Mouse (Mus musculus) inflammation-experienced regulatory T-cells, adult 6 months (primary cell): ENCODE measurements around the gene Pfkfb4. TPM values are rescaled to one million over a fixed set of nuclear protein-coding genes. Genes with fewer than 3 reads are reported as not detected.

Experiments
- ATAC-seq: one replicate; pipeline ENCODE4 v1.8.0; 2017
- polyA plus RNA-seq, 3 experiments: library from polyadenylated mRNA; unstranded; fragments of 100-300 nt; shearing (Covaris generic); gene quantifications; one replicate each; pipeline ENCODE4 v1.2.1; 2017

Pfkfb4 gene
- polyA plus RNA-seq, 3 experiments from 2014 or later = 2.7 to 4.4 (median 4.2) TPM

DNA sequence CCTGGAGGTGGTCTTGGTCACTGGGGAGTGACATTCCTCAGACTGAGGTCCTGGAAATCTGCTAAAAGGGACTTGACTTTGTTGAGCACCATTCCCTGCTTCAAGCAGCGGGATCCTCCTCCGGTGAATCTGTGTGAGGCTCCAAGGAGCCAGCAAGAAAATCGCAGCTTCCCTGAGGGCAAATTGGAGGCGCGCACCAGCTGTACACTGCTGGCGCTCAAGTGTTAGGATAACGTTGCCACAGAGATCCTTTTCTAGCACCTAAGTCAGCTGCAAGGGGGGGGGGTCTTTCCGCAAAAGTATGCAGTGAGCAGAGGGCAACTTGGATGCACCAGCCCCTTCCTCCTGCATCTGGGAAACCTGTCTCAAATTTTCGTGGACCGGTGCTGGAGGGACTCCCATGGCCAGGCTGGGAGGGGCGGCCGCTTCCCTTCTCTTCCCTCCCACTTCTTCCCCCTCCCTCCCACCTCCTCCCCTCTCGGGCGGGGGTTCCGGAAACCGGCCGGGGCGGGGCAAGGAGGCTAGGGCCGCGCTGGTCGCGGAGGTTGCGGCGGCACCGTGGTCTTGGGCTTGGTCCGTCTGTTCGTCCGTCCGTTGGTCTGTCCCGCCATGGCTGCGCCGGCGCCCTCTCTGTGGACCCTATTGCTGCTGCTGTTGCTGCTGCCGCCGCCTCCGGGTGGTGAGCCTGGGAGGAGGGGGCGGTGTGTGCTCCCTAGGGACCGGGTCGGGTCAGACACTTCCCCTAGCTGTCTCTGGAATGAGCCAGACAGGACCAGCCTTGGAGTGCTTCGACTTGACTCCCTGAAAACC lies 46.7 kb downstream of the Pfkfb4 start, which contains the start of gene Shisa5:
Gene Shisa5 (plus strand): TSS at position 480 of the 810 bp plus-strand sequence.
- peak; percentile 80 for ATAC-seq

DNA sequence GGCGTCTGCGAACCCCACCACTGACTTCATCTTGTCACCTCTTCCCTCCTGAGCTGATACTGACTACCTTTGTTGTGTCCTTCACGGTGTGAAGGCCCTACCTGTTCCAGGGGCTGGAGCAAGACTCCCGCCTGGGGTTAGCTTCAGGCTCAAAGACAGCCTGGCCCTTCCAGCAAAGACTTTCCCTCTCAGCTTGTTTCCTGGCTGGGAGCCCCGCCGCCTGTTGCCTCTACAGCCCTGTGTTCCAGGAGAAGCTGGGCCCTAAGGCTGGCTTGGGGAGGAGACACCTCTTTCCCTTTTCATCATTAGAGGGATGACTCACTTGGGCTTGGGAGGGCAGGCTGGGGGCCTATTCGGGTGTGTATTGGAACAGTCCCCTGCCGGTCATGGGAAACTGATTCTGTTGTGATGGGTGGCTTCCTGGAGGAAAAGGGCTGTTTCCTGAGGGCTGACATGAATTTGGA lies 47.4 kb downstream of the Pfkfb4 start:
- peak; percentile 21 for ATAC-seq

DNA sequence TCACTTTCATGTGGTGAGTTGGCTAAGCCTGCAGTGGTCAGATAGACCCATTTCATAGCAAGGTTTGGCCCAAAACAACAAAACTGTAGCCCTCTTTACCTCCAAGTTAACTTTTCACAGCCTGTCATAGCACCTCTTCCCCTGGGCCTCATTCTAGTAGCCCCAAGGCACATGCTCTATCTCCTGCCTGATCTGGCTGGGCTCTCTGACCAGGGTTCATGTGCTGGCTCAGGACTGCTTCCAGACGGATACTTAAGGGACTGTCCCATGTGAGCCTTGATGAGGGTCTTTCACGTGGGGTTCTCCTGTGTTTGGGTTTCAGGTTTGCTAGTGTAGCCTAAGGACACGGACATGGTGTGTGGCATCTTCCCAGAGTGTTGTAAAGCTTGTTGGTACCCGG lies 48.1 kb downstream of the Pfkfb4 start:
- ATAC-seq = no peak

DNA sequence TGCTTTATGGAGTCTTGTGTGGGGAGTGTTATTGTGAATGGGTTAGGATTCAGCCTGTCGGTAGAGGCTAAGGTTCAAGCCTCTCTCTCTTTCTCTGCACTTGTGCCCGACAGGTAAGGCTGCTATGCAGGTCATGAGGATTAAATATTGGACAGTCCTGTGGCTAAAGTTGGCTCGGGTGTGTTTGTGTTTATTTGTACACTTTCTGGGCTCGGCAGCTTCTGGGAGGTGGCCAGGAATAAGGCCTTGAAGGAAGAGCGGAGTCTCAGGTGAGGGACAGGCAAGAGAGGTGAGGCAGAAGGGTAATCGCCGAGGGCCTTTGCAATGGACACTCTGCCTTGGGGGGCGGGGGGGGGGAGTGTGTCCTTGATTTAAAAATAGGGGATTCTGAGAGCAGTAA lies 48.6 kb downstream of the Pfkfb4 start:
- ATAC-seq = no peak

DNA sequence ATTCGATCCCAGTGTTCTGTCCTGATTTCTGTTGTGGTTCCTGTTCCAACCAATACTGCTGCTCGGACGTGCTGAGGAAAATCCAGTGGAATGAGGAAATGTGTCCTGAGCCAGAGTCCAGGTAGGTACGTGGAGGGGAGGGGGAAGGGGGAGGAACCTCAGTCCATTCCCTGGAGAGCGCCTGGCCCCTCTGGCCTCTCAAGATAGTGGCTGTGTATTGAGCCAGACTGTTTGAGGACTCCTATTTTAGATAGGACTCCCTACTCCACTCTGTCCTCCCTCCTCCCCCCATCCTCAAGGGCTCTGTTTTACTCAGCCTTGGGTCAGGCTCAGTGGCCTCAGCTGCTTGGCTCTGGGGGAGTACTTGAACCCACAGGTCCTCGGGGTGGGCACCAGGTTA lies 49.3 kb downstream of the Pfkfb4 start:
- ATAC-seq = no peak

DNA sequence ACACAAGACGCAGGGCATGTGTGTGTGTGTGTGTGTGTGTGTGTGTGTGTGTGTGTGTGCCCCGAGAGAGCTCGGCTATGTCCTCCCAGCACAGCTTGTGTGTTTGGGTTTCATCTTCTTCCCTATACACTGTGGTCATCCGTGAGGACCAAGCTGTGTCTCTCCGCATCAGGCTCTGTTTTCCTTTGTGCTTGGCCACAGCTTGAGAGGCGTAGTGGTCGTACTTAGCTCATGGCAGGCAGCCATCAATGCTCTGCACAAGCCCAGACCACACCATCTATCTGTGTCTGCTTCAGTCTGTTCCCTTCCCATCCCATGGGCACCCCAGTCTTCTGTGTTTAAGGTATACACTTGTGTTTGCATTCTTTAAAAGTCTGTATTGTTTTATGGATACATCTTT lies 49.8 kb downstream of the Pfkfb4 start:
- ATAC-seq = no peak

DNA sequence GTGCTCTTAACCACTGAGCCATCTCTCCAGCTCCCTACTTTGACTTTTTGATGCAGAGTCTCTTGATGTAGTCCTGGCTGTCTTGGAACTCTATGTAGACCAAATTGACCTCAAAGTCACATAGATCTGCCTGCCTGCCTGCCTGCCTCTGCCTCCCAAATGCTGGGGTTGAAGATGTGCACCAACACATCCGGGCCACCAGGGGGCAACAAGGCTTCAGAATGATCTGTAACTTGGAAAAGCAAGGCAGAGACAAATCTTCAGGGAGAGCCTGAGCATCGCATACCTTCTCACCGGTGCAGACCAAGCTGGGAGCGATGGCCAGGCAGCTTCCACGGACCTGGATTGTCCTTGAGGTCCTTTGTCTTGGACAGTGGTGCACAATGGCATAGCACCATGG lies 54.7 kb downstream of the Pfkfb4 start:
- peak; percentile 49 for ATAC-seq

DNA sequence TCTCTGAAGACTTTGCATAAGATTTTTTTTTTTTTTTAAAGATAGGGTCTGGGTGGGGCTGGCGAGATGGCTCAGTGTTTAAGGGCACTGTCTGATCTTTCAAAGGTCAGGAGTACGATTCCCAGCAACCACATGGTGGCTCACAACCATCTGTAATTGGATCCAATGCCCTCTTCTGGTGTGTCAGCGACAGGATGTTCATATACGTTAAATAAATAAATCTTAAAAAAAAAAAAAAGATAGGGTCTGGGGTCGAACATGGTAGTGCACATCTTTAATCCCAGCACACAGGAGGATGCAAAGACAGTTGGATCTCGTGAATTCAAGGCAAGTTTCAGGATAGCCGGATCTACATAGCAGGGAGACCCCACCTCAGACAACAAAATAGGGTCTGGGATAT lies 57.7 kb downstream of the Pfkfb4 start:
- ATAC-seq = no peak

DNA sequence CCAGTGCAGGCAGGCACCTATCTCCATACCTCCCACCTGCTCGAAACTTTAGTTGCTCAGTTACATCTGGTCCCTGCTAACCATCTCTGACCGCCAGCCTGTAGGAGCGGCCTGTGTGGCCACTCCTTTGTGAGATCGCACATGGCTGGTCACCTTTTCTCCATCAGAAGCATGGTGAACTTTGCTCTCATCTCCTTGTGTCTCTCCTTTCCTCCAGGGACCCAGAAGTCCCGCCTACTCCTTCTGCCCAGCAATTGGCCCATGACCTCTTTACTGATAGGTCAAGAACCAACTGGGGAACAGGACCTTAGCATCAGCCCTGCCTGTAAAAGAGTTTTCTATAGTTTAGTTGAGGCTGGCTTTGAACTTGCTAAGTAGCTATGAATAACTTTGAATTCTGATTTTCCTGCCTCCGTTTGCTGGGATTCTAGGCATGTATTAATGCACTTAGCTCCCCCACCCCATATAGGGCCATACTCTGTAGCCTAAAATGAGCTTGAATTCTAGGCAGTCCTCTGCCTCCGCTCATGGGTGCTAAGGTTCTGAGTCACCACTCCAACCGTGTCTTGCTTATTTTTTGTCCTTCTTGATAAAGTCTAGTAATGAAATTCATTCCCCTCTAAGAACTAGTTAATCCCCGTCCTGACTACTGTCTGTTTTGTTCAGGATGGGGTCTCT lies 58.6 kb downstream of the Pfkfb4 start:
- no peak for ATAC-seq

DNA sequence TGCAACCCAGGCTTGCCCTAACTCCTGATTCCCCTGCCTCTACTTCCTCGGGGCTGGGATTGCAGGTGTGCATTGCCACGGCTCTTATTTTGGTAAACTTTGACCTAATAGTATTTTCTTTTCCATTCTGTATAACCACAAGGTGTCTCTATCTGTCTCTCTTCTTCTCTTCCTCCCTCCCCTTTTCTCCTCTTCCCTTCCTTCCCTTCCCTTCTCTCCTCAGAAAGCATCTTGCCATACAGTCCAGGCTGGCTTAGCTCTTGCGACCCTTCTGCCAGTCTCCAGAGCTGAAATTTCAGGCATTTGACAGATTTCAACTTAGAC lies 59.1 kb downstream of the Pfkfb4 start:
- no peak for ATAC-seq

DNA sequence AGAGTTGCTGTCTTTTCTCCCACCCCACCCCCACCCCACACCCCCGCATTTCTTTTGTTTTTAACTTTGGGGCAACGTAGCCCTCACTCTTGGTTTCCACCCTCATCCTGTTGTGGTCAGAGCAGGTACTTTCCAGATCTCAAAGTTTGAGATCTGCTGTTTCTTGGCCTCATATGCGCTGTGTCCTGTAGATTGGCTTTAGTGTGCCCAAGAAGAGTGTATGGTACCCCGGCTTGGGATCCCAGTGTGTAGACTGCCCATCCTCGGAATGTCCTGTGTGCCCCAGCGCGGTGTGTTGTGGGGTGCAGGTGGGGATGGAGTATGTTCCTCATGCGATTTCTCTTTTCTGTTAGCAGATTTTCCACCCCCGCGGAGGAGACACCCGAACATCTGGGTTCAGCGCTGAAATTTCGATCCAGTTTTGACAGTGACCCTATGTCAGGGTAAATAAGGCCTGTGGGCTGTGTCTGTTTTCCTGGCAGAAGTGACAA lies 59.5 kb downstream of the Pfkfb4 start:
- ATAC-seq = peak; percentile 51

DNA sequence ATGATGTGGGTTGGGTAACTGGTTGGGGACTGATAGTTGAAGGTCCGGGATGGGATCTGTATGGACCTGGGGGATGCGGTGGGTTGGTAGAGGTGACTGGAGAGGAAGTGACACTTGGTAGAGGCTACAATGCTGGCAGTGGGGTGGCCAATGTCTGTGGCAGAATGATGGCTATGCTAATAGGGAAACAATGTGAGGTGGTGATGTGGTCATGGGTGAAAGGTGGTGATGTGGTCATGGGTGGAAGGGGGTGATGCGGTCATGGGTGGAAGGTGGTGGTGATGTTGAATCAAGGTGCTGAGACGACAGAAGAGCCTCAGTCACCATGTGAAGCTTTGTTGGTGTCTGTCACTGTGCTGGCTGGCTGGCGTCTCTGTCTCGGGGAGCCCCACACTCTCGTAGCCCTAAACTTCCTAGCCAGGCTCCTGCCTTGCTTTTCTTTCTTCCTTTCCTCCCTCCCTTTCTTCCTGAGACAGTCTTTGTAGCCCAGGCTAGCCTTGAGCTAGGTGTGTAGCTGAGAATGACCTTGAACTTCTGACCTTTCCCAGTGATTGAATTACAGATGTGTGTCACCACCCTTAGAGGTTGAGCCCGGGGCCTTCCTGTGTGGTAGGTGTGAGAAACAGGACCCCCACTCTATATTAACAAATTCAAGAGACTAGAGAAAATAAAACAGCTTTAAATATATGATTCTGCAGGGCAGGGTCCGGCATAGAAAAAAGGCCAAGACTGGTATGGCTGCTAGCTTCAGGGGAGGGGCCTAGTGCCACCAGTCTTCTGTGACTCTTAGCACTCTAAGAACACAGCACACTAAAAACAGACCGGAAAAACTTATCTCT lies 60.3 kb downstream of the Pfkfb4 start:
- ATAC-seq = peak; percentile 35

DNA sequence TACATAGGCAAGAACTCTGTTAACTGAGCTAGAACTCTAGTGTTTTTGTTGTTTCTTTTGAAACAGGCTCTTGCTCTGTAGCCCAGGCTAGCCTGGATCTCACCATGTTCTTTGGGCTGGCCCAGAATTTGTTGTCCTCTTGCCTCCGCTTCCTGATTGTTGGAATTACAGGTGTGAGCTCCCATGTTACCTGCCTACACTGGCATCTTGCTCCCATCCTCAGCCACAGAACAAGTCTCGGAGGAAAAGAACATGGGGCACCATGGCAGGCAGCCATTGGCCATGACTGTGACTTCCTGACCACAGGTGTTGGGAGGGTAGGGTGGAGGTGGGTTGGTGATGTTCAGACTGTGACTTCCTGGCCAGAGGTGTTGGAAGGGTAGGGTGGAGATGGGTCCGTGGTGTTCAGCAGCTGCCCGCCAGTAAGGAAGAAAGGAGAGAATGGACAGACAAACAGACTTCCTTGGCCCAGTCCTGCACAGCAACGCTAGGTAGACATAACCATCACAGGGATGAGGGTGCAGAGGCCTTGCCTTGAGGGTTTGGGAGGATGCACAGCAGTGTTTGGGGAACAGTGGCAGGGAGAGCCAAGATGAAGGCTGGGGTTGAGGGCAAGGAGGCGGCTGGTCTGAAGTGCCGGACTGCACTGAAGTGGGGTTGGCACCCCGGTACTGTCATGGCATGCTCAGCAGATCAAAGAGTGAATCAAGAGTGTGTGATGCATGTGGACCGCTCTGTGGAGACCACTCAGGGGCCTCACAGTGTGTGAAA lies 61.1 kb downstream of the Pfkfb4 start:
- peak; percentile 26 for ATAC-seq

DNA sequence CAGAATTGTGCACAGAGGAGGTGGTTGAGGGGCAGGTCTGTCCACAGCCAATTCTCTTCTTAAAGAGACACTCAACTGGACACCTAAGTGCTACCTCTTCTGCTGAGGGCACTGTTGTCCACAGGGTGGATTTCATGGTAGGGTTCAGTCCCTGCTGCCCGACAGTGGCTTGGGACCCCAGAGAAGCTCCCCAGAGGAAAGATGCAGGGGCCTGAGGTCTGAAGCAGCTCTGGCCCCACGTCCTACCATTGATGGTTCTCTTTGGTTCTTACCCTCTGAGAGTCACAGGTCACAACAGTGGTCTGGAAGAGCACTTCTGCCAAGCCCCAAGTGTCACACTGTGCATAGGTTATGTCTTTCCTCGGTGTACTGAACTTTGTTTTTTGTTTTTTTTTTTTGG lies 61.8 kb downstream of the Pfkfb4 start:
- no peak for ATAC-seq

DNA sequence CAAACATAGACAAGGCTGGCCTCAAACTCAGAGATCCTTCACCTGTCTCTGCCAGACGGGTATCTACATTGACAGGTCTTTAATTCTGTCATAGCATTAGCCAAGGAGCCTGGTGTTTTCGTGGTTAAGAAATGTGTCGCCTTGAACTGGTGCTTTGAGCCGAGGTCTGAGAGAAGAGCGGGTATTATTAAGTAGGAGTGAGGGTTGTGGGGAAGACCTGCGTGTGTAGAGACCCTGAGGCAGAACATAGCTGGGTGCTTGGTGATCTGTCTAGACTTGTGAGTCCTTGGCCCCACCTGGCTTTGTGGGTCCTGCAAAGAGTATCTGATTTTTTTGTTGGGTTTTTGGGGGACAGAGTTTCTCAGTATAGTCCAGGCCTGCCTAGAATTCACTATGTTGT lies 62.3 kb downstream of the Pfkfb4 start:
- ATAC-seq = no peak

DNA sequence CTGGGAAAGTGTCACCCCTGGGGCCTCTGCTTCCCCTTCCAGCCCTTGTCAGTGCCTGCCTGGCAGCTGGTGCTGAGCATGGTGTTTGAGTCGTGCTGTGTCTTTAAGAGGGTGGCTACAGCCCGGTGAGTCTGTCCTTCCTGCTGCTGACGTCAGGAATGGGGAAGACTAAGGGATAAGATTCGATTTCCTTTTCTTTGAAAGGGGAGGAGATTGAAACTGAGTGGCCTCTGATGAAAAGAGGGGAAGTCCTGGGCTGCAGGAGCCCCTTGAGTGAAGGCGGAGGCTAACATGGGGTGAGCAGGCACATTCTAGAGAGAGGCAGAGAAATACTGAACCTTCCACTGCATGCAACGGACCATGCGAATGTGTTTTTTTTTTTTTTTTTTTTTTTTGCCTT lies 63.1 kb downstream of the Pfkfb4 start:
- ATAC-seq = peak; percentile 42

DNA sequence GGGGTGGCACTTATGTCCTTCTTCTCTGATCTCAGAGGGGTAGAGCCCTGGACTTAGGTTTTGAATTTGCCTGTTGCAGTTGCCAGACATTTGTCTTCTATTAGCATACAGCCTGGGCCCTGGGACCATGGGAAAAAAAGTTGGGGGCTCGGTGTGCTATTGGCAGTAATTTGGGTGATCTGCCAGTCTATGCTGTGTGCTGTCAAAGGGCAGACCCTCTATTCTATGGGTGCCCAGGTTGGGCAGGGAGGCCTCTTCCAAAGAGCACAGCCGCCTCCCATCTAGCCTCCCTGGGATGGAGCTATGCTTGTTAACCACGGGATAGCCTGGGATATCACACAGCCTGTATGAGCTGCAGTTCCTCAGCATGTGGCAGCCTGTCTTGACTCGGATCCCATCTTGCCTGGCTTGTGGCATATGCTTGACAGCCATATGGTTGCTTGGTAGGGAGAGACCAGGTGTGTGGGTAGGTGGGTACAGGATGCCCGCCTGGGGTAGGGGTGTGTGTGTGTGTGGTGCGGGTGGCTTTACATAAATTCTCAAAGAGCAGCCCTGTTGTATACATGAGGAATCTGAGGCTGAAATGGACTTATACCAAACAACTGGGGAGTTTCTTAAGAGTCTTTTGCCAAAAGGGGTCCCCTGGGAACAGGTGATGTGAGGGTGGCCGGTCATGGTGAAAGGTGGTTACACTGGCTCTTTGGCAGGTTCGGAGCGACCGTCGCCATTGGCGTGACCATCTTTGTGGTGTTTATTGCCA lies 63.9 kb downstream of the Pfkfb4 start:
- ATAC-seq = no peak

DNA sequence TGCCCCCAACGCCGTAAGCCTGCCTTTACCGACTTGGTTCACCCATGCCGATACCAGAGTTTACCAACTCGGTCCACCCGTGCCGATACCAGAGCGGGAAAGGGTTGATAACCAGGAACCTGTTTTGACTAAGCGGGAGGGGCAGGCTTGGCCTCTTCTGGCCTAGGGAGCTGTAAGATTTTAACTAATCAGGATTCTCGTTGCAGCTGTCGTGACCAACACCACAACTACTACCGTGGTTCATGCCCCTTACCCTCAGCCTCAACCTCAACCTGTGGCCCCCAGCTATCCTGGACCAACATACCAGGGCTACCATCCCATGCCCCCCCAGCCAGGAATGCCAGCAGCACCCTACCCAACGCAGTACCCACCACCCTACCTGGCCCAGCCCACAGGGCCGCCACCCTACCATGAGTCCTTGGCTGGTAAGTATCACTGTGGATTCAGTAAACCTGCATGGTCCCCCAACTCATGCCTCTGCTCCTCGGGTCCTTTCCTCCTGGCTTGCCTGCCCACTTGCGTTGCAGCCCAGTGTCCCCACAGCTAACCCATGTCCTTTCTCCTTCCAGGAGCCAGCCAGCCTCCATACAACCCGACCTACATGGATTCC lies 64.6 kb downstream of the Pfkfb4 start:
- no peak for ATAC-seq

DNA sequence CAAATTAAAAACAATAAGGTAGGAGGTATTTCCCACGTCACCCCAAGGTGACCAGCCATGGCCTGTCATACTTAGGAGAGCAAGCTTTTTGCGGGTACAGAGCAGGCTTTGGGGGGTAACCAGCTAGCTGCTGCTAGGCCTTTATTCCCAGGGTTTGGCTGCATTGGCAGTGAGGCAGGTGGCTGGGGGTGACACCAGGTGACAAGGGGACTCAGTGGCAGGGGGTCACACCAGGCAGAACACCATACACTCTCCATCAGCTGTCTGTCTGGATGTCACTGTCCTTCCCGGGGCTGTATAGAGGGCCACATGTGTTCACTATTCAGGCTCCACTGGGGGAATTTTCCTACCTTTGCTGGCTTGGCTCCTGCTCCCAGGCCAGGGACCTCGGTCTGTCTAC lies 65.3 kb downstream of the Pfkfb4 start:
- no peak for ATAC-seq

DNA sequence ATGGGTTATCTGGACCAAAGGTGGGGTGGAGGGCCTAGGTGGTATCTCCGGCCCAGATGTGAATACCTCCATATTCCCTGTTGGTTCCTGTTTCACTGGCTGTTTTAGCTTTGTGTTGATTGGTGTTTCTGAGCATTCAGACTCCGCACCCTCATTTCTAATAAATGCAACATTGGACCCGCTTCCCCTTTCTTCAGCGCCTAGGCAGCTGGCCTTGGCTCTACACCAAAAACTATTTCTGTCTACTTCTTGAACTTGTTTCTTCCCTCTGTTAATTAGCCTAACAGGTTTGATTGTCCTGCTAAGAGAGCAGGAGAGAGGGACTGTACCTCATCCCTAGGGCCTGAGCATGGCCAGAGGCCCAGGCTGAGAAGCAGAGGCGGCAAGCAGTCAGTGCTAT lies 66.0 kb downstream of the Pfkfb4 start:
- no peak for ATAC-seq
